Mouse (Mus musculus): ENCODE measurements around the gene Pum3.

GRCm38 (mm10) chr19:27410751-27411150 is 18.9 kb downstream of the Pum3 start:
- TF ChIP-seq CHD2 (IDR thresholded peaks at IDR 0.05; ENCODE audit: low read depth, low read length) = no peak
- no peak for TF ChIP-seq MAFK (IDR thresholded peaks at IDR 0.05; ENCODE audit: insufficient read depth, low read depth, low read length)
- no peak for TF ChIP-seq ZNF384 (IDR thresholded peaks at IDR 0.05; ENCODE audit: low read depth, low read length)
- no peak for TF ChIP-seq ZC3H11A (IDR thresholded peaks at IDR 0.05; ENCODE audit: borderline replicate concordance, low read depth, low read length)
- TF ChIP-seq HCFC1 (IDR thresholded peaks at IDR 0.05; ENCODE audit: borderline replicate concordance, insufficient read depth, low read length) = no peak
